Mouse (Mus musculus) neural tube, embryonic 11.5 days (tissue): ENCODE measurements at regions not wholly inside any gene's neighbourhood (a gene's known extent, or its start where the extent isn't known, plus 50 kb on each side); places are given as distances from the start of the nearest gene placed in this dataset.

Experiments used
- ATAC-seq: fragments of 200-750 bp; cut with Nextera tagmentation; 2 replicates; pipeline ENCODE4 v1.8.0; 2017; ENCODE audit warnings: moderate number of reproducible peaks, mild to moderate bottlenecking, moderate TSS enrichment, moderate library complexity; ENCODE audit not compliant: insufficient read depth, low FRiP score, low TSS enrichment
- DNase-seq: peaks from one replicate; pipeline ENCODE4 v3.0.0-alpha.2; 2015; ENCODE audit warnings: low spot score
- H3K27ac ChIP-seq: fragments of 300-500 bp; sonication (generic); 2 replicates; pipeline ENCODE4 v1.5.1; 2014; ENCODE audit warnings: low read depth, mild to moderate bottlenecking, low read length
- H3K27me3 ChIP-seq: fragments of 300-500 bp; sonication (generic); 2 replicates; pipeline ENCODE4 v1.6.1; 2014; ENCODE audit warnings: mild to moderate bottlenecking, low read length, mixed read lengths; ENCODE audit not compliant: control insufficient read depth, insufficient read depth
- H3K36me3 ChIP-seq: fragments of 300-500 bp; sonication (generic); 2 replicates; pipeline ENCODE4 v1.6.1; 2014; ENCODE audit warnings: mild to moderate bottlenecking, low read length, moderate library complexity, mixed read lengths; ENCODE audit not compliant: control insufficient read depth, insufficient read depth
- H3K4me1 ChIP-seq: fragments of 300-500 bp; sonication (generic); 2 replicates; pipeline ENCODE4 v1.6.1; 2014; ENCODE audit warnings: low read length, mixed read lengths; ENCODE audit not compliant: control insufficient read depth, insufficient read depth
- H3K4me2 ChIP-seq: fragments of 300-500 bp; sonication (generic); 2 replicates; pipeline ENCODE4 v1.6.1; 2014; ENCODE audit warnings: low read depth, mild to moderate bottlenecking, moderate library complexity
- H3K4me3 ChIP-seq: fragments of 300-500 bp; sonication (generic); 2 replicates; pipeline ENCODE4 v1.5.1; 2014; ENCODE audit warnings: low read depth, low read length
- H3K9ac ChIP-seq: fragments of 300-500 bp; sonication (generic); 2 replicates; pipeline ENCODE4 v1.6.1; 2014; ENCODE audit warnings: mild to moderate bottlenecking, low read length
- H3K9me3 ChIP-seq: fragments of 300-500 bp; sonication (generic); 2 replicates; pipeline ENCODE4 v1.6.1; 2016; ENCODE audit warnings: low read length; ENCODE audit not compliant: control insufficient read depth
- WGBS: fragments of 180-500 bp; shearing (Covaris S2); extraction: QIAGEN DNeasy Blood & Tissue Kit; methylation state at CpG from one replicate; pipeline ENCODE4 v1.1.7; 2014; 5-methylcytosine and 5-hydroxymethylcytosine counted together

- Histone ChIP-seq H3K27me3 (no peaks in the 10 kb centered on the region), H3K4me1 (no peaks in the 10 kb centered on the region), H3K4me2 (no peak overlapping the region), H3K36me3 (no peaks in the 10 kb centered on the region), H3K9ac (no peak overlapping the region), H3K4me3 (no peak overlapping the region), H3K9me3 (no peaks in the 10 kb centered on the region), H3K27ac (no peak overlapping the region)
- ATAC-seq (no peak), DNase-seq (no peak)
- 88% methylated on average over 4 of the region's 4 CpGs for WGBS
These were observed 72.6 kb downstream of the Icos start for GRCm38 (mm10) chr1:61050346-61050745.

- DNase-seq (no peak), ATAC-seq (no peak)
- Histone ChIP-seq H3K27ac (no peak overlapping the region), H3K9ac (no peak overlapping the region), H3K4me2 (no peak overlapping the region), H3K27me3 (no peaks in the 10 kb centered on the region), H3K36me3 (no peaks in the 10 kb centered on the region), H3K9me3 (no peaks in the 10 kb centered on the region), H3K4me3 (no peak overlapping the region), H3K4me1 (no peaks in the 10 kb centered on the region)
- WGBS: 66% methylated on average over 1 of the region's 1 CpGs
These were observed 75.9 kb downstream of the Icos start for GRCm38 (mm10) chr1:61053676-61054075.

GRCm38 (mm10) chr1:61054391-61054790 lies 76.7 kb downstream of the Icos start:
- WGBS: 93% methylated on average over 6 of the region's 6 CpGs
- no peak for DNase-seq
- no peak for ATAC-seq
- Histone ChIP-seq H3K4me2 (no peak overlapping the region), H3K36me3 (no peaks in the 10 kb centered on the region), H3K4me3 (no peak overlapping the region), H3K27ac (no peak overlapping the region), H3K9me3 (no peaks in the 10 kb centered on the region), H3K27me3 (no peaks in the 10 kb centered on the region), H3K4me1 (no peaks in the 10 kb centered on the region), H3K9ac (no peak overlapping the region)

- Histone ChIP-seq H3K36me3 (no peaks in the 10 kb centered on the region), H3K27me3 (no peaks in the 10 kb centered on the region), H3K9me3 (no peaks in the 10 kb centered on the region), H3K4me1 (no peaks in the 10 kb centered on the region), H3K9ac (no peak overlapping the region), H3K27ac (no peak overlapping the region), H3K4me3 (no peak overlapping the region), H3K4me2 (no peak overlapping the region)
- DNase-seq (peak; percentile 72), ATAC-seq (no peak)
- WGBS: 2% methylated on average over 8 of the region's 8 CpGs
These were observed 77.4 kb downstream of the Icos start for GRCm38 (mm10) chr1:61055176-61055575.

GRCm38 (mm10) chr1:61059910-61060536 lies 82.3 kb downstream of the Icos start:
- Histone ChIP-seq H3K9me3 (no peaks in the 10 kb centered on the region), H3K27ac (no peak overlapping the region), H3K36me3 (no peaks in the 10 kb centered on the region), H3K4me3 (no peak overlapping the region), H3K4me2 (no peak overlapping the region), H3K27me3 (no peaks in the 10 kb centered on the region), H3K9ac (no peak overlapping the region), H3K4me1 (no peaks in the 10 kb centered on the region)
- no peak for ATAC-seq
- no peak for DNase-seq
- WGBS: 56% methylated on average over 11 of the region's 11 CpGs

- ATAC-seq (no peak), DNase-seq (no peak)
- Histone ChIP-seq H3K27me3 (no peaks in the 10 kb centered on the region), H3K4me2 (no peak overlapping the region), H3K4me1 (no peaks in the 10 kb centered on the region), H3K4me3 (no peak overlapping the region), H3K9ac (no peak overlapping the region), H3K27ac (no peak overlapping the region), H3K36me3 (no peaks in the 10 kb centered on the region), H3K9me3 (no peaks in the 10 kb centered on the region)
- 48% methylated on average over 3 of the region's 3 CpGs for WGBS
These were observed 84.2 kb downstream of the Icos start for GRCm38 (mm10) chr1:61061892-61062460.

GRCm38 (mm10) chr1:61068112-61068511 lies 90.4 kb downstream of the Icos start:
- DNase-seq (no peak), ATAC-seq (no peak)
- Histone ChIP-seq H3K27me3 (no peaks in the 10 kb centered on the region), H3K4me2 (no peak overlapping the region), H3K4me1 (no peaks in the 10 kb centered on the region), H3K9me3 (no peaks in the 10 kb centered on the region), H3K9ac (no peak overlapping the region), H3K27ac (no peak overlapping the region), H3K4me3 (no peak overlapping the region), H3K36me3 (no peaks in the 10 kb centered on the region)
- WGBS: 89% methylated on average over 6 of the region's 6 CpGs

GRCm38 (mm10) chr1:61074127-61074526 lies 96.4 kb downstream of the Icos start:
- WGBS: 46% methylated on average over 2 of the region's 2 CpGs
- Histone ChIP-seq H3K4me3 (no peak overlapping the region), H3K4me1 (no peaks in the 10 kb centered on the region), H3K9me3 (no peaks in the 10 kb centered on the region), H3K9ac (no peak overlapping the region), H3K27ac (no peak overlapping the region), H3K36me3 (no peaks in the 10 kb centered on the region), H3K4me2 (no peak overlapping the region), H3K27me3 (no peaks in the 10 kb centered on the region)
- ATAC-seq (no peak), DNase-seq (no peak)

GRCm38 (mm10) chr1:61075335-61075734 lies 97.6 kb downstream of the Icos start:
- WGBS: 91% methylated on average over 1 of the region's 1 CpGs
- Histone ChIP-seq H3K4me2 (no peak overlapping the region), H3K27ac (no peak overlapping the region), H3K27me3 (no peaks in the 10 kb centered on the region), H3K4me1 (no peaks in the 10 kb centered on the region), H3K9me3 (no peaks in the 10 kb centered on the region), H3K4me3 (no peak overlapping the region), H3K36me3 (no peaks in the 10 kb centered on the region), H3K9ac (no peak overlapping the region)
- ATAC-seq (no peak), DNase-seq (no peak)
